Mouse (Mus musculus) erythroblast, adult 5-6 weeks (primary cell): ENCODE data around the gene Iqsec1. TPM values are rescaled to one million over a fixed set of nuclear protein-coding genes. Genes with fewer than 3 reads are reported as not detected.

Experiments
- ATAC-seq: replicated peaks from 2 replicates; pipeline ENCODE4 v1.8.0; 2016; ENCODE audit warnings: moderate number of reproducible peaks, mild to moderate bottlenecking, moderate TSS enrichment, inconsistent platforms; ENCODE audit not compliant: poor library complexity, low FRiP score, severe bottlenecking
- total RNA-seq, 2 experiments: library from RNA; stranded (forward) in 1 of 2; stranded (reverse) in 1 of 2; fragments of 150-400 nt in 1 of 2; fragments of 200-764, 138-1000 nt in 1 of 2; gene quantifications; 2 replicates each; pipeline versions ENCODE4 v1.2.3 to v1.2.4; 2015 to 2017; ENCODE audit warnings: low replicate concordance in 2 of 2

Iqsec1 gene
- total RNA-seq, 2 experiments from 2014 or later: 104 to 118 TPM

DNA sequence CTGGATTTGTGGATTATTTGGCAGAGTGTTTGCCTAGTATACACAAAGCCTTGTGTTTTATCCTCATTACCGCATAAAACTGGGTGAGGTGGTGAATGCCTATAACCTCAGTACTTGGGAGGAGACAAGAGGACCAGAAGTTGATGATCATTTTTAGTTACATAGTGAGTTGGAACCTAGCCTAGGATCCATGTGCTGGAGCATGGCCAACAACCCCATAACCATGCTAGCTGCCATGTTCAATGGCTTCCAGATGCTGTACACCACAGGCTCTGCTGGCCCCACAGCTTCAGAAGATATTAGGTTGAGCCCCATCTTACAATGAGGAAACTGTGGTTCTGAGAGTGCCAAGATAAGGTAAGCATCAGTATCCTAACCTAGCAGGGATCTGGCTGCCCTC, 89.2 kb downstream of the Iqsec1 start:
- ATAC-seq: no peak

DNA sequence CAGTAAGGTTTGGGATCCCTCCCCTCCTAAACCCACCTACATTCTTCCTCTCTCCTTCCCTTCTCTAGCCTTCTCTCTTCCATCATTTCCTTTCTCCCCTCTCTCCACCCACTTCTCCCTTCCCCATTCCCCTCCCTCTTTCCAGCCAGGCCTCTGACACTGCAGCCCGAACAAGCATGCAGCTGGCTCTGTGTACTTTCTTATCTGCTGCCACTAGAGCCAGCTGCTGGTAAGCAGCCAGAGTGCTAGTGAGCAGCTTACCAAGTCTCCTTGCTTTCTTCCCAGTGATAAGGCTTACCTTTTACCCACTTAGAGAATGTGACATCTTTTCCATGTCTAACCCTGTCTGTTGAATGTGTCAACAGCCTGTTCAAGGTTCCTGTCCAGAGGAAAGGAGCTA, 90.4 kb downstream of the Iqsec1 start:
- ATAC-seq: no peak

DNA sequence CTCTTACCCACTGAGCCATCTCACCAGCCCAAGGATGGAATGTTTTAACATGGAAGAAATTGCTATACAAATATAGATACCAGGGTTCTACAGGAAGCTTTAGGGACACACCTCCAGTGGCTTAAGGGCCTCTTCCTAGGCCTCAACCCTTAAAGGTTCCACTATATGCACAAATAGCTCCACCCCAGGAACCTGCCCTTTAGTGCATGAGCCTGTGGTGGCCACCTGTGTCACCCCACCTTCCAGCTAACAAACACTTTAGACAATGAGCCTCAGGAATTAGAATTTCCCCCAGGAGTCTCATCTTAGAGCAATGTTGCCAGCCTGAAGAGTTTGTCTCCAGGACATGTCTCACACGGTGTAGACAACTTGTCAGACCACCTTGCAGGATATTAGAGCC, 96.1 kb downstream of the Iqsec1 start:
- ATAC-seq: no peak

DNA sequence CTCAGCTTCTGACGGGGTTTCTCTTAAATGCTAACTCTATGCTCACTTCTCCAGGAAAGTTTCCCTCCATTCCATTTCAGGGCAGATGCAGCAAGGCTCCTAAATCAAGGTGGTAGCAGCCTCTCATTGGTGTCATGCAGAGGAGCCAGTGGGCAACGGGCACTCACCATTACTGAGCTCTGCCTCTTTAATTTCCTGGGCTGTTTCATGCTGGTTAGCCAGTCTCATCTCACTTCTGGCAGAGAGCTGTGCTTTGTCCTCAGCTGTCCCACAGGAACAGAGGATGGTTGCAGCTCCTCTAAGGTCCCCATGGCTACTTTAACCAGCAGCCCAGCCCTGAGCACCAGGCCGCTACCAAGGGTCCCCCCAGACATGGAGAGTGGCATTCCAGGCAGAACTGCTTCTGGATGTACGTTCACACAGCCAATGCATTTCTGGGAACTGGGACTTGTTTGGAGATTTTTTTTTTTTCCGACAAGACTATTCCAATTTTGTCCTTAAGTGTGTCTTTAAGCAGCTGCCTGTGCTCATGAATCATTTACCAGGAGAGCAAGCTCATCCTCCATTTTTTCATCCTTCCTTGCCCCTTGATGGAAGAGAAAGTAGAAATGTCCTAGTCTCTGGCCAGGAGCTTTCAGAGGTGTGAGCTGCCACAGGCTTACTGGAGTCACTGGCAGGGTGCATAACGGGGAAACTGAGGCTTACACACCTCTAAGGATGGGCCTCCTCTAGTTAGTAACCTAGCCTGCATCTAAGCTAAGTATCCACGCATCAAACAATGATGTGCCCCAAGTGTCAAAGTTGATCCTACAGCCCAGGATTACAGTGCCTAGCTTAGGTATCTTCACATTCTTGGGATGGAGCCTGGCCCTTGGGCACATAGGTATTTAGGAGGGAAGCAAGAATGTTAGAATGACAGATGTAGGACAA, 98.9 kb downstream of the Iqsec1 start:
- ATAC-seq: no peak

DNA sequence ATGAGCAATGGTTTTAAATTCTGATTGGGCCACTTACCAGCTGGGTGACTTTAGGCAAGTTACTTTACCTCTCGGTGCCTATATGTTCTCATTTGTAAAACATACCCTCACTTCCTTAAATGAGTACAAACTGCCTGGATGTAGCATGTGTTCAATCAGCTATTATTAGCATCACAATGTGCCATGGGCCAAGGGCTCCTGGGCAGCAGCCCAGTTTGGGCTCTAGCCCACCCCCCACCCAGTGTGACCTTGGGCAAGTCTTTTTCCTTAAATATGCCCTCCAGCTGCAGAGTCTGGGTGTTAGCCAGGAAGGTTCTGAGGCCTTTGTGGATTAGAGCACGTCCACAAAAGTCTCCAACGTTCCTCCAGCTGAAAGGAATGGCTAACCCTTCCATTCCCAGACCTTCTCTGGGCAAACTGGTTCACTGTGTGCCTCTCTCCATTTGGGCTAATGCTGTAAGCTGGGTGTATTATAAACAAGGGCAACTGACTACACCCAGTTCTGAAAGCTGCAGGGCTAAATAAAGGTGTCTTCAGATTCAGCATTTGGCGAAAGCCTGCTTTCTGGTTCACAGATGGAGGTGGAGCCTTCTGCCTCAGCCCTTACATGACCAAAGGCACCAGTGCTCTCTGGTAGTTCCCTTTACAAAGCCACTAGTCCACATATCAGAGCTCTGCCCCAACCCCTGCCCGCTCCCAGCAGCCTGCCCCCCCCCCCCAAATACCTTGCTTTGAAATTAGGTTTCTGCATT, 101.3 kb downstream of the Iqsec1 start:
- ATAC-seq: no peak

DNA sequence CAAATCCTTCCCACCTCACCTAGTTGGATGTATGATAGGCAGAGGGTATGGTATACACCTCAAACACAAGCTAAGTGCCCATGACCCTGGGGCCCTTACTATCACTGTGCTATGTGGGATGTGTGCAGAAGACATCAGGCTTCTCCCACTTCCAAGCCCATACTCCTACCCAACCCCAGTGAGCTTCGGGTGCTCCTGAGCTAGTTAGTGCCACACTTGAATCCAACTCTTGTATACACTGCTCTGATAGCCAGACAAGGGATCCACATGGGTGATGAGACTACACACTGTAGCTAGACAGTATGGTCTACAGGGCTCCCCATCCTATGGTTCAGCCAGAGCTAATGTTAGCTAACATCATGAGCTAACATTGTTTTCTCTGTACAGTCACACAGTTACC, 102.9 kb downstream of the Iqsec1 start:
- ATAC-seq: no peak

DNA sequence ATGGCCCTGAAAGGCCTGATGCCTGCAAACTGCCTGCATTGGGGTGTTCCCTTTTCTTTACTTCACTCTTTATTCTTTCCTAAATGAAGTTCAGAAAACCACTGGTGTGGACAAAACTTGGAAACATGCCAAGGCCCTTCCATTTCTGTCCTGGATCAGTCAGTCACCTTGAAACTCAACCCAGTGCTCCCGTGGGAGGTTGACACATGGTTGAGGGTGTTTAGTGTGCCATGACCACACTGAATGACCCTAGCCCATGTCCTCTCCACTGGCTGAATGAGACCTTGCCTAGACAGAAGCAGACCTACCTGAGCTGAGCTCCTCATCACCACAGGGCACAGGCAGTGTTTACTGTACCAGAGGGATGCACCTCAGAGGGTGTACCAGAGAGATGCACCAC, 103.9 kb downstream of the Iqsec1 start:
- no peak for ATAC-seq

DNA sequence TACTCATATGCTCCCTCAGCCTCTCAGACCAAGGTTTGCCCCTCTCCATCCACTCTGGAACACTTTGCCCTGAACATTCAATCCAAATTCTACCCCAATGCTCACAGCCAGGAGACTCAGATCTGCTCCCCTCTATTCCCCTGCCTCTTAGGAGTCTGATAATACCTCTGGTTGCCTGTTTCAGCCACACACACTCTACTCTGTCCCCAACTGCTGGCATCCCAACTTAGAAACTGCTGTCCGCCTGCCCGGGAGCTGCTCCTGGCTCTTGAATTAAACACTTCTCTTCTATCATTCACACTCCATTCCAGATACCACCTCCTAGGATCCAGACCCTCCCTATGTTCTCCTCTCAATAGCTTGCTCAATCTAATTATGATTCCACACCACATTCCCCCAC, 107.5 kb downstream of the Iqsec1 start:
- no peak for ATAC-seq

DNA sequence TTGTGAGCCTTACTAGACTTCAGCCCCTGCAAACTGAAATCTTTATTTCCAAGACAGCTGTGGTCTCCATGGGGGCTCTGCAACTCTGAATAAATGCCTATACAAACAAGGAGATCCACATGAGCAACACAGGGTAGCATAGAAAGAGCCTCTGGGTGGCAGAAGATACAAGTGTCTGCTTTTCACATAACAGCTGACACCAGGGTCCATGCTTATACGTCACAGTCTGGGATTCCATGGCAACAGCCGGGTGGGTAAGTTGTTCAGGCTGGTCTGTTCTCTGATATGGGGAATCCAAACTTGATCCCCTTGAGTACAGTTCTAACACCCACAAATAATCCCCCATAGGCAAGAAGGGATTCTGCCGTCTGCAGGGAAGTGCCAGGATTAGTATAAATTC, 108.1 kb downstream of the Iqsec1 start:
- ATAC-seq: no peak

DNA sequence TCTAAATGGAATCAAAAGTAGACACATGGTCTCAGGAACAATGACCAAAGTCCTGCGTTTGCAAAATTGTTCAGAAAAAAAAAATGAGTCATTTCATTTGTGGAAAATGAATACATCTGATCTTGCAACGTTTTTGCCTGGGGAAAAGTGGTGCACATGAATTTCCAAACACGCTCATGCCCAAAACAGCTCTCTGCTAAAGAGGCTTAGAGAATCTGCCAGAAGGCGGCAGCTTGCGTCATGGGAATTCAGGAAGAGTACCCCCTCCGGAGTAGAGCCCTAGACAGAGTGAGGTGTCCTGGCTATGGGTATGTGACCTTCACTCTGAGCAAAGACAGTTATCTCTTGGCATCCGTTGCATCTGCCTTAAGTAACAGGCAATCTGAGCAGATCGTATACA, 116.9 kb downstream of the Iqsec1 start:
- no peak for ATAC-seq

DNA sequence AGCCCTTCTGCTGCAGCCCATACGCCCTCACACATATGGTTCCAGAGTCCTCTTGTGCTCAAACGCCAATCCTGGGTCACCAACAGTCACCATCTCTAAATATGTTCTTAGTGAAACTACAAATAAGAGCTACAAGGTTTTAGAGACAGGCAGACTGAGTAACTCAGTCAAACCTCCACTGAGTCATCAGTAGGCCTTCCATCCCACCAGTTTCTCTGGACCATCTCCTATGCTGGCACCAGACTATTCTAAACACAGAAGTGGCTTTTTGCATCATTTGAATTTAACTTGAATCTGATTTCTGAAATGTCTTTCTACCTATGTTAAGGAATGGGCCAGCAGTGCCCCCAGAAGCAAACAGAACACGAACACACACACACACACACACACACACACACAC, 120.5 kb downstream of the Iqsec1 start:
- ATAC-seq: no peak

DNA sequence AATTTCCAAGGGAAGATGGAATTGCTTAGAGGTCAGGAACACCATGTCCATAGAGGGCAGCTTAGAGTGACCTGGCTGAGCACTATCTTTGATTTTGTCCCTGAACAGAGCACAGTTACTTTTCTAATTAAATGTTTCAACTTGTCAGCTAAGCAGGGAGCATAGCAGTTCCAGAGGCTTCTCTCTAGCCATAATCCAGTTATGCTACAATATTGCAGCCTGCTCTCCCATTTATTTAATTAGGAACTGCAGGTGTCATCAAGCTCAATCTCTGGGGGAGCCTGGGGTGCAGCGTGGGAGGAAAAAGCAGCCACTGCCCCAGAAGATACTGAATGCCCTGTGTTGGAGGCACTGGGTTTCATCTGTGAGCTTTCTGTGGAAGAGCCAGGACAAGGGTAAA, 127.1 kb downstream of the Iqsec1 start:
- no peak for ATAC-seq

DNA sequence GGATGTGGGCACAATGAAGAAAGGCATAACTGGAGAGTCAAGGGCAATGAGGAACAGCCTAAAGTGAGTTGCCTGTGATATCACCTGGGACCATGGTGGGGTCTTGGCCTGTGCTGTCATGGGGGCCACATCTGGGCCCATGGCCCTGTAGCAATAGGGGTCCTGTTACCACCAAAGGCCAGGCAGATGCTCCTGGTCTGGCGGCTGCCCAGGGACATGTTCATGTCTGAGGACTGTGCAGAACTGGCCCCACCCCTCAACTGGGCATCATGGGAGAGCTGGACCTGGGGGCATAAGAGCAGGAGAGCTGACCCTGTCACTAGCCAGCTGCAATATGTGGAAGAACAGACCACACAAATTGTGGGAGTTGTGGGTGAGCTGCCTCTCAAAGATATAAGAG, 130.6 kb downstream of the Iqsec1 start:
- ATAC-seq: no peak

DNA sequence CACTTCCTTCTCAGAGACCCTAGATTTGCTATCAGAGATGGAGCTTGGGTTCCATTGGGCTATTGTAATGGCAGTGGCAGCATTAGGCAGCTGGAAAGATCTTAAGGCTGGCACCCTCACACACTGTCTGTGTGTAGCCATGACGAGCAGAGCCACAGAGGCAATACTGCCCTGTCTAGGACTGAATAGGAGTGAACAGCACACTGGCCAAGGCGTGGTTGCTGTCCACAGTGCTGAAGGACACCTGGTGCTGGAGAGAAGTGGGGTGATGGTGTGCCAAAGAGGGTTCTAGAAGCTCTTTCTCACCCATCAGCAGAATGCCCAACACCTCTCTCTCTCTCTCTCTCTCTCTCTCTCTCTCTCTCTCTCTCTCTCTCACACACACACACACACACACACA, 136.1 kb downstream of the Iqsec1 start:
- no peak for ATAC-seq

DNA sequence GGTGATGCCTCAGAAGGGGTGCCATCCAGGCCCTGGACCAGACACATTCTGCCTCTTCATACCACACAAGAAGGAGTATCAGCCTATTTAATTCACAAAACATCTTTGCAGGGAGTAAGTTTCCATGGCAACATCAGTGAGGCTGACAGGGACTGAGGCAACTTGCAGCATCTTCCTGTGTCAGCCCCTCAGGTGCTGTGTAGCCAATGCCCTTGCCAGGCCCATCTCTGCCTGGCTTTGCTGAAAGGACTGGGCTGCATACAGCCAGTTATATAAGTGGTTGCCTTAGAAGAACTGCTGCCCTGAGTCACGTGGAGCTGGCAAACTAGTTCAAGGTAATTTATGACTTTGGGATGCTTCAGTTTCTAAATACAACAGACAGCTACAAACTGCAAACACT, 140.4 kb downstream of the Iqsec1 start:
- no peak for ATAC-seq

DNA sequence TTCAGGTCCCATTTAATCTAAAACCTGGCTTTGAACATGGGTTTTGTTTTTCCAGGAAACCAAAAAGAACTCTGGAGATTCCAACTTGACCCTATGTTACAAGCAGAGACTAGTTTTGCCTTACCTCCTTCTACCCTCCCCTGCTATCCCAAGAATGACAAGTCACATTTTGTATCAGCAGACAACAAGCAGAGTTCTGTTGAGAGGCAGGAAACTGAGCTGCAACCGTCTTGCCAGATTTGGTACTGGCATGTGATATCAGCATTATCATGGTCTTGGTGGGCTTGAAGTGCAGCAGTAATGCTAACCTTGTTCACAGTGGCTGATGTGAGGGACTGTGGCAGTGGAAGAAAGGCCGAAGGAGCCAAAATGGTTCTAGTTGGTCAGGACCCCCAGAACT, 141.0 kb downstream of the Iqsec1 start:
- no peak for ATAC-seq

DNA sequence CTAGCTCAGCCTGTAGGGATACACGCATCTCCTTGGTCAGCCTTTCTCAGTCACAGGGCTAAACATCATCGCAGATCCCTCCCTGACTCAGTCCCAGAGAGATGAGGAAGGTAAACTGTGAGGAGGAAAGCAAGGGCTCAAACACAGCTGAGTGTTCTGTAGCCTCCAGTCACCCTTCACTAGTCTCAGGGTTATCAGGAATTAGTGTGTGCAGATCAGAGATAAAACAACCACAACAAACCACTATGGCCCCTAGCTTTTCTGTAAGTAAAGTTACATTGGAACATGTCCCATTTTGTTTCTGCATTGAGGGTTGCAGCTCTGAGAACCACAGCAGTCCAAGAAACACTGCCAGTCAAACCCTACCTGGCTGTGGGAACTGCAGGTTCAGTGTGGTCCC, 148.5 kb downstream of the Iqsec1 start:
- ATAC-seq: no peak

DNA sequence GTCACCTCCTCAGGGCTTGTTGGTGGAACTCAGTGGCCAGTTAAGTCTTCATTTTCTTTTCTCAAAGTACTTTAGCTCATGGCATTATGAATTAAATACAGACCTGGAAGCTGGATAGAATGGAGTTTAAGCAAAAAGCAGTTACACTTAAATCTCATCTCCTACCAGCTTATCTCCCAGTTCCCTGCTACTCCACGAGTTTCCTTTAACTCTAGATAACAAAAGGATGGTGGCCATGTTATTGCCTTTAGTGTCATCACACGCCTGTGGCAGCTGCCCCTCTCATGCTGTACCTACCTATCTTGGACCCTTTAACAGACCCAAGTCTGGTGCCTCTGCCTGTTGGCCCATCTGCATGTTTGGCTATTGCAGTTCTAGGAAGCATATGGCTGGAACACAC, 151.7 kb downstream of the Iqsec1 start:
- ATAC-seq: no peak

DNA sequence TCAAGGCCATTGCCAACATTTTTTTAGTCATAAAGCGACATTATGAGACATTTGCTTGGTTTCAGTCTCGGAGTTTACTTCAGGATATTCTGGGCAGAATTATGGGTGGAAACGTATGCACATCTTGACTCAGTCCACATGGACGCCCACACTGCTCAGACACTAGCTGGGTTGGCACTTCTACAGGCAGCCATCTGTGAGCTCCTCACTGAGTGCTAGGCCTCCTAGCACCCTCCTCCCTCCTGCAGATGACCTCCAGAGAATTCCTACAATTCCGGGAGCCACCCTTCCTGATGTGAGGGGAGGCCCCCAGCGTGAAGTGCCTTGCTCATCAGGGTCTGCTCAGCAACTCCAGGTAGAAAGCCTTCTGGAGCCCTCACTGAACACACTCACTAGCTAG, 158.9 kb downstream of the Iqsec1 start:
- no peak for ATAC-seq

DNA sequence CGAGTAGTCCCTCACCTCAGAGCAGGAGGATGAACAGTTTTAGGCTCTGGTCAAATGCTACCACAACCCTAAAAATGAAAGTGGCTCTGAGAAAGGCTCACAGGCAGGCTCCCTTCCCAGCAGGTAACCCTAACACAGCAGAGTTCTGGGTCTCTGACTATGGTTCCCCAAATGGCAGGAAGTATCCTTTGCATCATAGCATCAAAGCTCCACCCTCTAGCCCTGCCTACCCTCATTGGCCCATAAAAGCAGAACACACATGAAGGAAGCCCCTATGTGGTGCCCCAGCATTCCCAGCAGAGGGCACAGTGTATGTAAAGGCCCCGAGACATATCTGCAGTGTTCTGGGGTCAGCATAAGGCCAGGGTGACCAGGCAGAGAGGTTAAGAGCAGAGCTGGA, 163.4 kb downstream of the Iqsec1 start:
- no peak for ATAC-seq

DNA sequence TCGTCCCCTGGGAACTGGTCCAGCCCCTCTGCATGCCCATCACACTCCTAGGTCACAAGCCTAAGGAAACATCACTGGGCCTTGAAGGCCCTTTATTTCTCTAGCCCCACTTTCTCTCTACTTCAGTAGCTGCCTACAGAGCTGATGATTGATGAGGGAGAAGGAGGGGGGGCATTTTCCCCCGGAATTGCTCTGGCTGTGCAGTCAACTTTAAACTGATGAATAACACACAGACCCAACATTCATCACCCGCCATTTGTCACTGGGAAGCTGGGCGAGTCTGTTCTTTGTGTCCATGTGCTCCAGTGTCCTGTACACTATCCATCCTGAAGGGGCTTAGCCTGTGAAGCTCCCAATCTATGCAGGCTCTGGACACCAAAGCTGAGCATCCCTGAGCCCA, 165.2 kb downstream of the Iqsec1 start:
- ATAC-seq: no peak
